Mouse (Mus musculus) MN1 (cell line): Measurements from ENCODE around the gene Kctd11.
"Not testable (repeated sequence)": the region's sequence is repeated elsewhere in the genome, so short reads cannot be mapped to it uniquely, and the experiment has no call there.

ENCODE experiments used
- DNase-seq: peaks from one replicate; pipeline ENCODE4 v3.0.0-alpha.2; 2016; ENCODE audit warnings: low spot score

Gene Kctd11

GRCm38 (mm10) chr11:69881787-69882670 lies 823 bp upstream of the Kctd11 start:
- DNase-seq = no peak

GRCm38 (mm10) chr11:69880506-69880852 lies 727 bp downstream of the Kctd11 start:
- DNase-seq = peak; percentile 87

GRCm38 (mm10) chr11:69879711-69880110 lies 1.5 kb downstream of the Kctd11 start:
- no peak for DNase-seq

- no peak for DNase-seq
These were observed 2.3 kb downstream of the Kctd11 start for GRCm38 (mm10) chr11:69878952-69879351.

- DNase-seq = peak; percentile 42
These were observed 2.8 kb downstream of the Kctd11 start for GRCm38 (mm10) chr11:69878399-69878798.

GRCm38 (mm10) chr11:69877878-69878277 lies 3.3 kb downstream of the Kctd11 start, which contains the start of gene Tmem95:
TSS of gene Tmem95 (minus strand) at chr11:69878018.
- DNase-seq = no peak

- DNase-seq = peak; percentile 88
These were observed 4.3 kb downstream of the Kctd11 start for GRCm38 (mm10) chr11:69876867-69877266.

GRCm38 (mm10) chr11:69876186-69876585 lies 5.0 kb downstream of the Kctd11 start:
- peak; percentile 41 for DNase-seq

- no peak for DNase-seq
These were observed 8.8 kb downstream of the Kctd11 start for GRCm38 (mm10) chr11:69872451-69872850.

- no peak for DNase-seq
These were observed 9.4 kb downstream of the Kctd11 start for GRCm38 (mm10) chr11:69871822-69872221.

GRCm38 (mm10) chr11:69870289-69871069 lies 10.7 kb downstream of the Kctd11 start:
- no peak for DNase-seq

- DNase-seq = no peak
These were observed 13.9 kb downstream of the Kctd11 start for GRCm38 (mm10) chr11:69867335-69867734.

- DNase-seq = no peak
These were observed 15.6 kb downstream of the Kctd11 start for GRCm38 (mm10) chr11:69865561-69865960.

GRCm38 (mm10) chr11:69864138-69864860 lies 16.9 kb downstream of the Kctd11 start:
- no peak for DNase-seq

- not testable (repeated sequence) for DNase-seq
These were observed 17.5 kb downstream of the Kctd11 start for GRCm38 (mm10) chr11:69863729-69864128.

- no peak for DNase-seq
These were observed 22.9 kb downstream of the Kctd11 start, which contains the start of gene Tnk1 for GRCm38 (mm10) chr11:69858113-69858998. TSS of gene Tnk1 (minus strand) at chr11:69858730.

- no peak for DNase-seq
These were observed 25.9 kb downstream of the Kctd11 start for GRCm38 (mm10) chr11:69855347-69855746.

- DNase-seq = no peak
These were observed 26.5 kb downstream of the Kctd11 start for GRCm38 (mm10) chr11:69854680-69855079.

- DNase-seq = no peak
These were observed 27.2 kb downstream of the Kctd11 start for GRCm38 (mm10) chr11:69853994-69854393.

- DNase-seq = no peak
These were observed 30.5 kb downstream of the Kctd11 start for GRCm38 (mm10) chr11:69850754-69851153.

- no peak for DNase-seq
These were observed 31.3 kb downstream of the Kctd11 start for GRCm38 (mm10) chr11:69849884-69850283.
